Mouse (Mus musculus) CD8-positive naive resting alpha-beta T cell, adult 2 months (primary cell): ENCODE data around the gene Mylk2.
A peak's percentile ranks its signal among the peaks of the same experiment; 100 is the strongest.

Experiments
- DNase-seq, 2 experiments: peaks; one replicate each; pipeline ENCODE4 v3.0.0; 2022; ENCODE audit warnings: low read depth in 2 of 2, low spot score in 2 of 2

Mylk2 gene

GRCm38 (mm10) chr2:152942898-152943515, 31.9 kb downstream of the Mylk2 start:
- no peak for DNase-seq

- DNase-seq = no peak
Observed at GRCm38 (mm10) chr2:152943568-152943967, 32.4 kb downstream of the Mylk2 start.

GRCm38 (mm10) chr2:152944013-152944412, 32.9 kb downstream of the Mylk2 start:
- no peak for DNase-seq

GRCm38 (mm10) chr2:152947098-152947497, 35.9 kb downstream of the Mylk2 start:
- no peak for DNase-seq

- no peak for DNase-seq
Observed at GRCm38 (mm10) chr2:152948438-152949020, 37.4 kb downstream of the Mylk2 start.

- no peak for DNase-seq
Observed at GRCm38 (mm10) chr2:152950358-152951064, 39.4 kb downstream of the Mylk2 start.

GRCm38 (mm10) chr2:152951065-152951849, 40.1 kb downstream of the Mylk2 start, which contains the start of gene Dusp15:
Dusp15 (minus strand) TSS chr2:152951698.
- DNase-seq = no peak

GRCm38 (mm10) chr2:152951850-152952720, 40.9 kb downstream of the Mylk2 start:
- DNase-seq = no peak

GRCm38 (mm10) chr2:152958116-152958515, 47.0 kb downstream of the Mylk2 start:
- no peak for DNase-seq

- peak in 1 of 2 experiments; percentile 7 for DNase-seq
Observed at GRCm38 (mm10) chr2:152962091-152962793, 51.1 kb downstream of the Mylk2 start, which contains the start of gene Ttll9. Ttll9 (plus strand) TSS chr2:152962485.

- no peak for DNase-seq
Observed at GRCm38 (mm10) chr2:152965555-152965954, 54.4 kb downstream of the Mylk2 start.
